Mouse (Mus musculus): ENCODE results near the gene Klkb1.

DNA sequence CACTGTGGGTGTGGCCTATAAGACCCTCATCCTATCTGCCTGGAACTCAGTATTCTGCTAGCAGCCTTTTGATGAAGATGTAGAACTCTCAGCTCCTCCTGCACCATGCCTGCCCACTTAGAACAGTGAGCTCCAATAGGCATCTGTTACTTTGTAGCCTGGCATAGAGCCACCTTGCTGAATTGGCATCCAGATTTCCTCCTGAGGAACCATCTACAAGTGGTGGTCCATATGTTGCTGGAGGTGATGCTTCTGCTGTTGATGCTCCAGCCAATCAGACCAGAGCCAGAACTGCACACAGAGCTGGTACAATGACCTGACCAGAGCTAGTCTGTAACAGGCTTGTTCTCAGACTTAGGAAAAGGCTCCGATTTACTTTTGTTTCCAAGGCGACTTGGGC, 2.9 kb downstream of the Klkb1 start:
- TF ChIP-seq CTCF (IDR thresholded peaks at IDR 0.05; ENCODE audit: control insufficient read depth, insufficient read depth, insufficient replicate concordance, low read depth, low read length), result no peak
- no peak for TF ChIP-seq POLR2A (IDR thresholded peaks at IDR 0.05; ENCODE audit: control insufficient read depth, low read depth, low read length)

Data from testis, adult 2 months (tissue).